Mouse (Mus musculus): Measurements from ENCODE around the gene Serinc4. TPM values are rescaled to one million over a fixed set of nuclear protein-coding genes. Genes with fewer than 3 reads are reported as not detected.
"Not testable (repeated sequence)": the region's sequence is repeated elsewhere in the genome, so short reads cannot be mapped to it uniquely, and the experiment has no call there.

Gene Serinc4
- polyA plus RNA-seq (2015; fragmentation: Nextera tagmentation; extraction: Ambion mirVana): 1.1 and 1.4 TPM in 2 replicates

- WGBS: 5% methylated on average over 41 of the region's 41 CpGs
- peak; percentile 93 for ATAC-seq (ENCODE audit: low read depth)
- H3K9me3 ChIP-seq: no peaks in the 10 kb centered on the region
- H3K4me1 ChIP-seq (replicated peaks): peaks cover 21% of the 10 kb centered on the region
- H3K27ac ChIP-seq (replicated peaks): peak within 1 kb of the TSS; percentile 80
- peak within 1 kb of the TSS; percentile 90 for H3K9ac ChIP-seq
- H3K27me3 ChIP-seq: no peaks in the 10 kb centered on the region
- peak within 1 kb of the TSS; percentile 75 for H3K4me2 ChIP-seq
- H3K4me3 ChIP-seq: peak within 1 kb of the TSS; percentile 78
- H3K36me3 ChIP-seq: peaks cover 47% of the 10 kb centered on the region
These were observed at the start of gene Serinc4 for GRCm38 (mm10) chr2:121456692-121457642. Serinc4 (minus strand) TSS chr2:121456781.

- not testable (repeated sequence) for H3K9ac ChIP-seq; H3K4me3 ChIP-seq; ATAC-seq (ENCODE audit: low read depth); H3K9me3 ChIP-seq; H3K27ac ChIP-seq (replicated peaks); H3K4me2 ChIP-seq; H3K4me1 ChIP-seq (replicated peaks); H3K27me3 ChIP-seq
- peaks cover 18% of the 10 kb centered on the region for H3K36me3 ChIP-seq
- 40% methylated on average over 1 of the region's 6 CpGs for WGBS
These were observed 45.0 kb upstream of the Serinc4 start for GRCm38 (mm10) chr2:121501550-121501949.

DNA sequence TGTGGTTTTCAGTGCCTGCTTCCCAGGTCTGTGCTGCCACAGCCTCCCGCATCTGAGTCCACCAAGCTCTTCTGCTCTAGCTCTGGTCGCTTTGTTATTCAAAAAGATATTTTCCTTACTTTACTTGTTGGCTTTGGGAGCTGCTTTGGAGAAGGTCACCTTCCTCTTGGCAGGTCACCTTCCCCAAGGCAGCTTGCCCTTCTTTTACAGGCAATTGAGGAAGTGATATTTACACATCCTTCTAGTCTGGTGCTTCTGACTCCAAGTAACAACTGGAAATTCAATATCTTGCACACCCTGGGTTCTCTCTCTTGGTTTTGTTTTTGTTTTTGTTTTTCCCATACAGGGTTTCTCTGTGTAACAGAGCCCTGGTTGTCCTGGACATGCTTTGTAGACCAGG lies 27.8 kb upstream of the Serinc4 start:
- not testable (repeated sequence) for ATAC-seq (ENCODE audit: low read depth); H3K27ac ChIP-seq (replicated peaks); H3K36me3 ChIP-seq; H3K27me3 ChIP-seq; H3K9ac ChIP-seq; H3K9me3 ChIP-seq; H3K4me3 ChIP-seq; H3K4me2 ChIP-seq
- WGBS: 59% methylated on average over 2 of the region's 2 CpGs
- H3K4me1 ChIP-seq (replicated peaks): peaks cover 15% of the 10 kb centered on the region

DNA sequence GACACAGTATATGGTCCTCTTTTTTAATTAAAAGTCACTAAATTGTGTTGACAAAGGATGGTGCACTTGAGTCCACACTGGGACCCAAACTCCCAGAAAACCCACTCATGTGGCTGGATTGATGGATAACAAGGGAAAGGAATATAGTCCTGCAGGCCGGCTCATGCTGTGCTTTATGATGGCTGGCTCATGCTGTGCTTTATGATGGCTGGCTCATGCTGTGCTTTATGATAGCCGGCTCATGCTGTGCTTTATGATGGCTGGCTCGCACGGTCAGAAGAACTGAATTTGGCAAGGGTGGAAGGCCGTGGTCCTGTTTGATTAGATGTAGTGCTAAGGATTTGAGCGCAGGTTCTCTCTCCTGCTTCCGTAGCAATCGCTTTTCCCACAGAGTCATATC lies 27.0 kb upstream of the Serinc4 start:
- Histone ChIP-seq H3K4me2 (0 out of 2 replicates have a peak overlapping the region, but pooled peaks have one; percentile 14), H3K9me3 (no peaks in the 10 kb centered on the region), H3K27ac (replicated peaks) (peak overlapping the region; percentile 49; the same call in 1 of the 2 replicates), H3K36me3 (no peaks in the 10 kb centered on the region), H3K27me3 (no peaks in the 10 kb centered on the region), H3K9ac (peak overlapping the region; percentile 31; the same call in 1 of the 2 replicates), H3K4me3 (no peak overlapping the region), H3K4me1 (replicated peaks) (peaks cover 15% of the 10 kb centered on the region)
- ATAC-seq (ENCODE audit: low read depth): no peak
- 14% methylated on average over 8 of the region's 8 CpGs for WGBS

GRCm38 (mm10) chr2:121480916-121481315 lies 24.3 kb upstream of the Serinc4 start:
- ATAC-seq (ENCODE audit: low read depth); H3K9me3 ChIP-seq; H3K27me3 ChIP-seq; H3K9ac ChIP-seq; H3K27ac ChIP-seq (replicated peaks); H3K4me2 ChIP-seq; H3K4me3 ChIP-seq; H3K36me3 ChIP-seq: not testable (repeated sequence)
- 91% methylated on average over 13 of the region's 13 CpGs for WGBS
- peaks cover 15% of the 10 kb centered on the region for H3K4me1 ChIP-seq (replicated peaks)

DNA sequence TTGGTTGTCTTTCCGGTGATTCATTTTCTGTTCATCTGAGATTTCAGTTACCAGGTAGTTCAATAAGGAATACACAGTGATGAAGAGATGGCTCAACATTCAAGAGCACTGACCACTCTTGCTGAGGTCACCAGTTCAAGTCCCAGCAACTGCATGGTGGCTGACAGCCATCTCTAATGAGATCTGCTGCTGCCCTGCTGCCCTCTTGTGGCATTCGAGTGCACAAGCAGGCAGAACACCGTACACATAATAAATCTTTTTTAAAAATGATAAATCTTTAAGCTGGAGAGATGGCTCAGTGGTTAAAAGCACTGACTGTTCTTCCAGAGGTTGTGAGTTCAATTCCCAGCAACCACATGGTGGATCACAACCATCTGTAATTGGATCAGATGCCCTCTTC lies 23.9 kb upstream of the Serinc4 start:
- Histone ChIP-seq H3K9me3 (no peaks in the 10 kb centered on the region), H3K27ac (replicated peaks) (no peak overlapping the region), H3K27me3 (no peaks in the 10 kb centered on the region), H3K36me3 (no peaks in the 10 kb centered on the region), H3K4me1 (replicated peaks) (peaks cover 15% of the 10 kb centered on the region), H3K9ac (no peak overlapping the region), H3K4me3 (no peak overlapping the region), H3K4me2 (no peak overlapping the region)
- no peak for ATAC-seq (ENCODE audit: low read depth)
- WGBS: 56% methylated on average over 3 of the region's 3 CpGs

DNA sequence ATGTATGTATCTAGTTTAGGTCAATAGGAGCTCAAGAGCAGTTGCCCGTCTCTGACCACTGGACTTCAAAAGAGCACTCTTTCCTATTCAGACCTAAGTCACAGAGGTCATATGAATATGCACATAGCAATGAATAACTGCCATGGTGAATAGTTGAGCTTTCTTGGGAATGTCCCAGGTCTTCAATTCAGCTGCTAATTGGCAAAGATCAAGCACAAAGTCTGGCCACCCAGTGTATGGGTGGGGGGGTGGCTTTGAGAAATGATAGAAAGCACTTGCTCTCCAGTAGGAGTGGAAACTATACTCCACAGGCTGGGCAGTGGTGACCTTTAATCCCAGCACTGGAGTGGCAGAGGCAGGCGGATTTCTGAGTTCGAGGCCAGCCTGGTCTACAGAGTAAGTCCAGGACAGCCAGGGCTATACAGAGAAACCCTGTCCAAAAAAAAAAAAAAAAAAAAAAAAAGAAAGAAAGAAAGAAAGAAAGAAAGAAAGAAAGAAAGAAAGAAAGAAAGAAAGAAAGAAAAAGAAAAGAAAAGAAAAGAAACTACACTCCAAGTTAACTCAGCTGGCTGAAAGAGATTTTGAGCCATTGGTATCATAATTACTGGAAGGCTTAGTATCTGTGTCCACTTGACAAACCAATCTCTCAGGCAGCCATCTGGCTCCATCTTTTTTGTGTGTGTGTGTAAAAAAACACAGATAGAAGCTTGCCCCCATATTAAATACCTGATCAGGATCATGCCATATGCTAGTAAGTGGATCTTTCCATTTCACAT lies 21.1 kb upstream of the Serinc4 start:
- Histone ChIP-seq H3K4me1 (replicated peaks) (peaks cover 5% of the 10 kb centered on the region; the same call in 1 of the 2 replicates), H3K4me3 (no peak overlapping the region), H3K36me3 (no peaks in the 10 kb centered on the region), H3K27me3 (no peaks in the 10 kb centered on the region), H3K27ac (replicated peaks) (no peak overlapping the region), H3K4me2 (no peak overlapping the region), H3K9ac (no peak overlapping the region), H3K9me3 (no peaks in the 10 kb centered on the region)
- 71% methylated on average over 3 of the region's 3 CpGs for WGBS
- no peak for ATAC-seq (ENCODE audit: low read depth)

DNA sequence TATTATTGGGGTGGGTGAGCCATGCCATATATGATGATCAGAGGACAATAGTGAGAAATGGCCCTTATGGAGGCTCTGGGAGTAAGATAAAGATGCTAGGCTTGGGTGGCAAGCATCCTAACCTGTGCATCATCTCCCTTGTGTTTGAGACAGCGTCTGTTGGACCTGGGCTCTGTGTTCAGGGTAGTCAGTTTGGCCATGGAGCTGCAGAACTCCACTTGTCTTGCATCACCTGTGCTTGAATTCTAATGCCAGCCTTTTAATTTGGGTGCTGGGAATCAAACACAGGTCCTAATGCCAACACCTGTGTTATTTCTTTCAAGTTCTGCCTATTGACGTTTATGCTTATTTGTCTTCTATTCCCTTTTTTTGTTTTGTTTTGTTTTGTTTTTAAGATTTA lies 18.7 kb upstream of the Serinc4 start:
- ATAC-seq (ENCODE audit: low read depth): not testable (repeated sequence)
- WGBS: 95% methylated on average over 2 of the region's 2 CpGs

DNA sequence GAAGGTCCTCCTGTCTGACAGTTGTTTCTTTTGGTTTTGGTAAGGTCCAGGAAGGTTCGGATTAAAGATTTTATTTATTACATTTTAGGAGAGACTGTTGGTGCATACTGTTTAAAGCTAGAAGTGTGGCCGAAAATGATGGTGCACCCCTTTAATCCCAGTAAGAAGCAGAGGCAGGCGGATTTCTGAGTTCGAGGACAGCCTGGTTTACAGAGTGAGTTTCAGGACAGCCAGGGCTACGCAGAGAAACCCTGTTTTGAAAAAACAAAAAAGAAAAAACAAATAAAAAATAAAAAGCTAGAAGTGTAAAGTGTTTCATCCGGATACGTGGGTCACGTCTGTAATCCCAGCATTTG lies 17.6 kb upstream of the Serinc4 start:
- 37% methylated on average over 8 of the region's 8 CpGs for WGBS
- Histone ChIP-seq H3K4me2 (peak overlapping the region; percentile 80), H3K4me1 (replicated peaks) (peaks cover 4% of the 10 kb centered on the region; the same call in 1 of the 2 replicates), H3K27ac (replicated peaks) (peak overlapping the region; percentile 62), H3K27me3 (no peaks in the 10 kb centered on the region), H3K36me3 (peaks cover 11% of the 10 kb centered on the region; the same call in 1 of the 2 replicates), H3K9me3 (no peaks in the 10 kb centered on the region), H3K4me3 (peak overlapping the region; percentile 60), H3K9ac (peak overlapping the region; percentile 75)
- peak; percentile 32; the same call in 1 of the 2 replicates for ATAC-seq (ENCODE audit: low read depth)

More for the DNA sequence above, 18.7 kb upstream of the Serinc4 start:
- not testable (repeated sequence) for H3K9ac ChIP-seq; H3K4me2 ChIP-seq; H3K9me3 ChIP-seq; H3K27me3 ChIP-seq; H3K27ac ChIP-seq (replicated peaks); H3K4me3 ChIP-seq; H3K4me1 ChIP-seq (replicated peaks)
- H3K36me3 ChIP-seq: peaks cover 11% of the 10 kb centered on the region; the same call in 1 of the 2 replicates

GRCm38 (mm10) chr2:121473301-121474179 lies 17.0 kb upstream of the Serinc4 start, which contains the start of gene Mfap1b:
Mfap1b (minus strand) TSS chr2:121474067.
- H3K4me1 ChIP-seq (replicated peaks); H3K9me3 ChIP-seq; H3K27me3 ChIP-seq: not testable (repeated sequence)
- H3K36me3 ChIP-seq: peaks cover 11% of the 10 kb centered on the region; the same call in 1 of the 2 replicates
- H3K9ac ChIP-seq: peak within 1 kb of the TSS; percentile 75
- ATAC-seq (ENCODE audit: low read depth): peak; percentile 94
- peak within 1 kb of the TSS; percentile 60 for H3K4me3 ChIP-seq
- peak within 1 kb of the TSS; percentile 80 for H3K4me2 ChIP-seq
- WGBS: 6% methylated on average over 41 of the region's 41 CpGs
- peak within 1 kb of the TSS; percentile 62 for H3K27ac ChIP-seq (replicated peaks)

- peak overlapping the region; percentile 60; the same call in 1 of the 2 replicates for H3K4me3 ChIP-seq
- WGBS: 95% methylated on average over 3 of the region's 3 CpGs
- not testable (repeated sequence) for ATAC-seq (ENCODE audit: low read depth); H3K9ac ChIP-seq; H3K27me3 ChIP-seq; H3K27ac ChIP-seq (replicated peaks); H3K4me1 ChIP-seq (replicated peaks); H3K9me3 ChIP-seq
- peaks cover 16% of the 10 kb centered on the region for H3K36me3 ChIP-seq
- H3K4me2 ChIP-seq: peak overlapping the region; percentile 80
These were observed 16.2 kb upstream of the Serinc4 start for GRCm38 (mm10) chr2:121472783-121473182.

Measured in neural tube, embryonic 13.5 days (tissue).